Mouse (Mus musculus): ENCODE measurements around the gene Pmepa1. TPM values are rescaled to one million over a fixed set of nuclear protein-coding genes. Genes with fewer than 3 reads are reported as not detected.

Pmepa1 gene
- polyA plus RNA-seq, 1 experiment from 2014 or later, result 0.20 TPM

GRCm38 (mm10) chr2:173220754-173221153, 55.6 kb downstream of the Pmepa1 start:
- WGBS (ENCODE audit: insufficient replicate concordance), result 83% methylated on average over 9 of the region's 9 CpGs
- no peak overlapping the region for H3K27ac ChIP-seq

GRCm38 (mm10) chr2:173219256-173219954, 56.9 kb downstream of the Pmepa1 start:
- Histone ChIP-seq H3K4me3 (replicated peaks) (no peak overlapping the region), H3K36me3 (no peaks in the 10 kb centered on the region), H3K27me3 (no peaks in the 10 kb centered on the region), H3K4me2 (no peak overlapping the region), H3K4me1 (replicated peaks) (no peaks in the 10 kb centered on the region), H3K9ac (no peak overlapping the region), H3K9me3 (replicated peaks) (no peaks in the 10 kb centered on the region), H3K27ac (no peak overlapping the region)
- 33% methylated on average over 10 of the region's 10 CpGs for WGBS (ENCODE audit: insufficient replicate concordance)
- DNase-seq (no peak), ATAC-seq (ENCODE audit: low read depth) (no peak)

More at GRCm38 (mm10) chr2:173220754-173221153, 55.6 kb downstream of the Pmepa1 start:
- no peak for DNase-seq
- Histone ChIP-seq H3K9me3 (replicated peaks) (no peaks in the 10 kb centered on the region), H3K9ac (no peak overlapping the region), H3K27me3 (no peaks in the 10 kb centered on the region; the same call in 1 of the 2 replicates), H3K4me1 (replicated peaks) (no peaks in the 10 kb centered on the region), H3K4me2 (no peak overlapping the region), H3K36me3 (no peaks in the 10 kb centered on the region), H3K4me3 (replicated peaks) (no peak overlapping the region)
- ATAC-seq (ENCODE audit: low read depth), result no peak

GRCm38 (mm10) chr2:173218416-173219141, 57.8 kb downstream of the Pmepa1 start, which contains the start of gene Zbp1:
Zbp1 (minus strand) TSS chr2:173218923.
- H3K27ac ChIP-seq, result no peak within 1 kb of the TSS
- ATAC-seq (ENCODE audit: low read depth), result no peak
- no peak within 1 kb of the TSS for H3K9ac ChIP-seq
- DNase-seq, result no peak
- H3K4me1 ChIP-seq (replicated peaks), result no peaks in the 10 kb centered on the region
- no peaks in the 10 kb centered on the region for H3K27me3 ChIP-seq
- WGBS (ENCODE audit: insufficient replicate concordance), result 45% methylated on average over 11 of the region's 11 CpGs
- H3K4me2 ChIP-seq, result no peak within 1 kb of the TSS
- H3K36me3 ChIP-seq, result no peaks in the 10 kb centered on the region
- no peaks in the 10 kb centered on the region for H3K9me3 ChIP-seq (replicated peaks)
- H3K4me3 ChIP-seq (replicated peaks), result no peak within 1 kb of the TSS

GRCm38 (mm10) chr2:173217763-173218258, 58.5 kb downstream of the Pmepa1 start:
- H3K4me1 ChIP-seq (replicated peaks), result no peaks in the 10 kb centered on the region
- ATAC-seq (ENCODE audit: low read depth) (no peak), DNase-seq (no peak)
- H3K9me3 ChIP-seq (replicated peaks), result no peaks in the 10 kb centered on the region
- H3K36me3 ChIP-seq, result no peaks in the 10 kb centered on the region
- no peak overlapping the region for H3K27ac ChIP-seq
- H3K4me3 ChIP-seq (replicated peaks), result no peak overlapping the region
- 77% methylated on average over 5 of the region's 5 CpGs for WGBS (ENCODE audit: insufficient replicate concordance)
- no peak overlapping the region for H3K4me2 ChIP-seq
- H3K27me3 ChIP-seq, result no peaks in the 10 kb centered on the region
- no peak overlapping the region for H3K9ac ChIP-seq

- no peak for ATAC-seq (ENCODE audit: low read depth)
- Histone ChIP-seq H3K27ac (no peak overlapping the region), H3K36me3 (no peaks in the 10 kb centered on the region), H3K4me3 (replicated peaks) (no peak overlapping the region), H3K4me2 (no peak overlapping the region), H3K9ac (no peak overlapping the region), H3K9me3 (replicated peaks) (no peaks in the 10 kb centered on the region), H3K27me3 (no peaks in the 10 kb centered on the region), H3K4me1 (replicated peaks) (no peaks in the 10 kb centered on the region)
- WGBS (ENCODE audit: insufficient replicate concordance), result 33% methylated on average over 3 of the region's 3 CpGs
- no peak for DNase-seq
These were observed 59.1 kb downstream of the Pmepa1 start for GRCm38 (mm10) chr2:173217246-173217645.

- Histone ChIP-seq H3K27ac (no peak overlapping the region), H3K4me1 (replicated peaks) (no peaks in the 10 kb centered on the region), H3K27me3 (no peaks in the 10 kb centered on the region), H3K4me2 (no peak overlapping the region), H3K36me3 (no peaks in the 10 kb centered on the region), H3K9me3 (replicated peaks) (no peaks in the 10 kb centered on the region), H3K9ac (no peak overlapping the region), H3K4me3 (replicated peaks) (no peak overlapping the region)
- no peak for DNase-seq
- 76% methylated on average over 7 of the region's 7 CpGs for WGBS (ENCODE audit: insufficient replicate concordance)
- ATAC-seq (ENCODE audit: low read depth), result no peak
These were observed 59.5 kb downstream of the Pmepa1 start for GRCm38 (mm10) chr2:173216840-173217239.

- no peak overlapping the region for H3K27ac ChIP-seq
- no peaks in the 10 kb centered on the region for H3K9me3 ChIP-seq (replicated peaks)
- no peak overlapping the region for H3K4me2 ChIP-seq
- no peaks in the 10 kb centered on the region for H3K4me1 ChIP-seq (replicated peaks)
- WGBS (ENCODE audit: insufficient replicate concordance), result 41% methylated on average over 4 of the region's 4 CpGs
- no peak overlapping the region for H3K4me3 ChIP-seq (replicated peaks)
- DNase-seq (no peak), ATAC-seq (ENCODE audit: low read depth) (no peak)
- no peaks in the 10 kb centered on the region for H3K36me3 ChIP-seq
- H3K9ac ChIP-seq, result no peak overlapping the region
- H3K27me3 ChIP-seq, result no peaks in the 10 kb centered on the region
These were observed 64.1 kb downstream of the Pmepa1 start for GRCm38 (mm10) chr2:173212227-173212626.

GRCm38 (mm10) chr2:173209091-173209815, 67.1 kb downstream of the Pmepa1 start:
- 75% methylated on average over 7 of the region's 7 CpGs for WGBS (ENCODE audit: insufficient replicate concordance)
- no peaks in the 10 kb centered on the region for H3K36me3 ChIP-seq
- no peaks in the 10 kb centered on the region for H3K9me3 ChIP-seq (replicated peaks)
- H3K4me1 ChIP-seq (replicated peaks), result no peaks in the 10 kb centered on the region
- no peak overlapping the region for H3K27ac ChIP-seq
- H3K4me3 ChIP-seq (replicated peaks), result no peak overlapping the region
- ATAC-seq (ENCODE audit: low read depth) (no peak), DNase-seq (no peak)
- no peak overlapping the region for H3K9ac ChIP-seq
- H3K27me3 ChIP-seq, result no peaks in the 10 kb centered on the region
- H3K4me2 ChIP-seq, result no peak overlapping the region

- no peak overlapping the region for H3K4me2 ChIP-seq
- DNase-seq (no peak), ATAC-seq (ENCODE audit: low read depth) (no peak)
- H3K4me3 ChIP-seq (replicated peaks), result no peak overlapping the region
- no peaks in the 10 kb centered on the region for H3K4me1 ChIP-seq (replicated peaks)
- H3K36me3 ChIP-seq, result no peaks in the 10 kb centered on the region
- no peaks in the 10 kb centered on the region for H3K27me3 ChIP-seq
- 74% methylated on average over 3 of the region's 3 CpGs for WGBS (ENCODE audit: insufficient replicate concordance)
- no peak overlapping the region for H3K27ac ChIP-seq
- no peaks in the 10 kb centered on the region for H3K9me3 ChIP-seq (replicated peaks)
- H3K9ac ChIP-seq, result no peak overlapping the region
These were observed 69.3 kb downstream of the Pmepa1 start for GRCm38 (mm10) chr2:173207051-173207450.

GRCm38 (mm10) chr2:173205563-173206099, 70.7 kb downstream of the Pmepa1 start:
- Histone ChIP-seq H3K36me3 (no peaks in the 10 kb centered on the region), H3K27me3 (no peaks in the 10 kb centered on the region), H3K4me1 (replicated peaks) (no peaks in the 10 kb centered on the region), H3K4me3 (replicated peaks) (no peak overlapping the region), H3K4me2 (no peak overlapping the region), H3K9me3 (replicated peaks) (no peaks in the 10 kb centered on the region), H3K27ac (no peak overlapping the region), H3K9ac (no peak overlapping the region)
- no peak for DNase-seq
- WGBS (ENCODE audit: insufficient replicate concordance), result 69% methylated on average over 14 of the region's 14 CpGs
- ATAC-seq (ENCODE audit: low read depth), result no peak

GRCm38 (mm10) chr2:173204671-173205070, 71.7 kb downstream of the Pmepa1 start:
- Histone ChIP-seq H3K4me2 (no peak overlapping the region), H3K4me1 (replicated peaks) (no peaks in the 10 kb centered on the region), H3K9ac (no peak overlapping the region), H3K27me3 (no peaks in the 10 kb centered on the region), H3K9me3 (replicated peaks) (no peaks in the 10 kb centered on the region), H3K36me3 (no peaks in the 10 kb centered on the region), H3K4me3 (replicated peaks) (no peak overlapping the region), H3K27ac (no peak overlapping the region)
- DNase-seq (no peak), ATAC-seq (ENCODE audit: low read depth) (no peak)
- 47% methylated on average over 4 of the region's 4 CpGs for WGBS (ENCODE audit: insufficient replicate concordance)

Data from liver, embryonic 13.5 days (tissue).